Mouse (Mus musculus): ENCODE measurements around the gene Bpifb9a. TPM values are rescaled to one million over a fixed set of nuclear protein-coding genes. Genes with fewer than 3 reads are reported as not detected.
"Not testable (repeated sequence)": the region's sequence is repeated elsewhere in the genome, so short reads cannot be mapped to it uniquely, and the experiment has no call there.

Bpifb9a gene
- polyA plus RNA-seq, 1 experiment from 2014 or later = not detected

- WGBS = 89% methylated on average over 10 of the region's 10 CpGs
- no peaks in the 10 kb centered on the region for H3K27me3 ChIP-seq
- no peak for ATAC-seq (ENCODE audit: low FRiP score, low read depth)
These were observed 14.2 kb upstream of the Bpifb9a start for GRCm38 (mm10) chr2:154243356-154244036.

GRCm38 (mm10) chr2:154245322-154245721 is 12.3 kb upstream of the Bpifb9a start:
- ATAC-seq (ENCODE audit: low FRiP score, low read depth) = no peak
- 90% methylated on average over 5 of the region's 5 CpGs for WGBS
- no peaks in the 10 kb centered on the region for H3K27me3 ChIP-seq

More at GRCm38 (mm10) chr2:154243356-154244036, 14.2 kb upstream of the Bpifb9a start:
- H3K4me2 ChIP-seq (replicated peaks) = no peak overlapping the region
- no peaks in the 10 kb centered on the region for H3K4me1 ChIP-seq
- H3K36me3 ChIP-seq = no peaks in the 10 kb centered on the region
- H3K4me3 ChIP-seq = no peak overlapping the region
- no peak overlapping the region for H3K27ac ChIP-seq (replicated peaks)
- no peak overlapping the region for H3K9ac ChIP-seq (replicated peaks)
- no peaks in the 10 kb centered on the region for H3K9me3 ChIP-seq

GRCm38 (mm10) chr2:154255254-154255653 is 2.4 kb upstream of the Bpifb9a start:
- WGBS = 90% methylated on average over 2 of the region's 4 CpGs
- not testable (repeated sequence) for H3K9me3 ChIP-seq; ATAC-seq (ENCODE audit: low FRiP score, low read depth); H3K4me1 ChIP-seq; H3K27ac ChIP-seq (replicated peaks); H3K27me3 ChIP-seq; H3K4me3 ChIP-seq; H3K9ac ChIP-seq (replicated peaks); H3K4me2 ChIP-seq (replicated peaks); H3K36me3 ChIP-seq

More at GRCm38 (mm10) chr2:154245322-154245721, 12.3 kb upstream of the Bpifb9a start:
- Histone ChIP-seq H3K36me3 (no peaks in the 10 kb centered on the region), H3K4me1 (no peaks in the 10 kb centered on the region), H3K9ac (replicated peaks) (no peak overlapping the region), H3K4me3 (no peak overlapping the region), H3K27ac (replicated peaks) (no peak overlapping the region), H3K4me2 (replicated peaks) (no peak overlapping the region), H3K9me3 (no peaks in the 10 kb centered on the region)

- H3K4me1 ChIP-seq = no peaks in the 10 kb centered on the region
- ATAC-seq (ENCODE audit: low FRiP score, low read depth) = no peak
- H3K4me3 ChIP-seq = no peak overlapping the region
- H3K9ac ChIP-seq (replicated peaks) = no peak overlapping the region
- WGBS = 80% methylated on average over 4 of the region's 4 CpGs
- H3K27ac ChIP-seq (replicated peaks) = no peak overlapping the region
- H3K36me3 ChIP-seq = no peaks in the 10 kb centered on the region
- no peak overlapping the region for H3K4me2 ChIP-seq (replicated peaks)
- no peaks in the 10 kb centered on the region for H3K9me3 ChIP-seq
- no peaks in the 10 kb centered on the region for H3K27me3 ChIP-seq
These were observed 1.9 kb upstream of the Bpifb9a start for GRCm38 (mm10) chr2:154255770-154256169.

DNA sequence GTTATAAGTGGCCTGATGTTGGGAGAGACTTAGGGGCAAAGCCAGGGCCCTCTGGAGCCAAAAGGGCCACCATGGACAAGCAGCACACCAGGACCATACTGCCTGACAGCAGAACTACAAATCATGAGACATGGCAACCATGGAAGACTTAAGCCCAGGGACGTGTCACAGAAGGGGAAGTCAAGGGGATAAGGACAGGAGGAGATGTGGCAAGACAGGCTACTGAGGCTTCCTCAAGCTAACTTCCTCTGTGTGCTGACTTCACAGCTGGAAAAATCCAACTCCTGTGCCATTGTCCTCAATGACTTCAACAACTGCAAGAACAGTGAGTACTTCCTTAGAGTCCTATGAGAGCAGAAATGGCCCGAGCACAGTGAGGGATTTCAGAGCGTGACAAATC is 6.7 kb downstream of the Bpifb9a start:
- not testable (repeated sequence) for H3K9me3 ChIP-seq; ATAC-seq (ENCODE audit: low FRiP score, low read depth); H3K4me2 ChIP-seq (replicated peaks); H3K27me3 ChIP-seq; H3K4me1 ChIP-seq; H3K27ac ChIP-seq (replicated peaks); H3K4me3 ChIP-seq; H3K36me3 ChIP-seq; H3K9ac ChIP-seq (replicated peaks)
- WGBS = 79% methylated on average over 3 of the region's 3 CpGs

- not testable (repeated sequence) for H3K9me3 ChIP-seq; H3K4me3 ChIP-seq; H3K4me2 ChIP-seq (replicated peaks); H3K9ac ChIP-seq (replicated peaks); ATAC-seq (ENCODE audit: low FRiP score, low read depth); H3K27ac ChIP-seq (replicated peaks); H3K4me1 ChIP-seq; H3K27me3 ChIP-seq; H3K36me3 ChIP-seq
- WGBS = 86% methylated on average over 3 of the region's 3 CpGs
These were observed 34.2 kb downstream of the Bpifb9a start for GRCm38 (mm10) chr2:154291866-154292265.

GRCm38 (mm10) chr2:154292833-154293232 is 35.2 kb downstream of the Bpifb9a start:
- H3K4me1 ChIP-seq = no peaks in the 10 kb centered on the region

DNA sequence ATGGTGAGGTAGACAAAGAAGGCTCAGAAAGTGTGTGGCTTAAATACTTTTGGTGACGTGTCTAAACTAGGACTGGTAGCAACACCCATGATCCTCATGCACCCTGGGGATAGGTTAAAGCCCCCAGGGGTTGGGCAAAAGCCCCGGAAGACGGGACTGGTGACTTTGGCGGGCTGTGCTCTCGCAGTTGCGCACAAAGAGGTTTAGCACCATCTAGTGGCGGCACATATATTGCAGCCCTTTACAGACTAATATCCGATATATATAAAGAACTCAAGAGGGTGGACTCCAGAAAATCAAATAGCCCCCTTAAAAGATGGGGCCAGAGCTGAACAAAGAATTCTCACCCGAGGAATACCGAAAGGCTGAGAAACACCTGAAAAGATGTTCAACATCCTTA is 37.1 kb downstream of the Bpifb9a start:
- not testable (repeated sequence) for H3K27ac ChIP-seq (replicated peaks); H3K9ac ChIP-seq (replicated peaks); H3K36me3 ChIP-seq; H3K4me1 ChIP-seq; H3K27me3 ChIP-seq; ATAC-seq (ENCODE audit: low FRiP score, low read depth); H3K4me3 ChIP-seq; H3K9me3 ChIP-seq
- H3K4me2 ChIP-seq (replicated peaks) = 0 out of 2 replicates have a peak overlapping the region, but pooled peaks have one; percentile 15
- WGBS = 2% methylated on average over 10 of the region's 10 CpGs

More at GRCm38 (mm10) chr2:154292833-154293232, 35.2 kb downstream of the Bpifb9a start:
- Histone ChIP-seq H3K27me3 (no peaks in the 10 kb centered on the region), H3K4me2 (replicated peaks) (no peak overlapping the region), H3K4me3 (no peak overlapping the region), H3K27ac (replicated peaks) (no peak overlapping the region), H3K9ac (replicated peaks) (no peak overlapping the region), H3K9me3 (no peaks in the 10 kb centered on the region), H3K36me3 (no peaks in the 10 kb centered on the region)
- ATAC-seq (ENCODE audit: low FRiP score, low read depth) = no peak
- WGBS = 67% methylated on average over 1 of the region's 1 CpGs

GRCm38 (mm10) chr2:154300496-154300895 is 42.8 kb downstream of the Bpifb9a start:
- no peak; the same call in 1 of the 2 replicates for ATAC-seq (ENCODE audit: low FRiP score, low read depth)
- no peaks in the 10 kb centered on the region for H3K4me1 ChIP-seq
- H3K4me3 ChIP-seq = no peak overlapping the region
- H3K9ac ChIP-seq (replicated peaks) = no peak overlapping the region
- no peaks in the 10 kb centered on the region for H3K9me3 ChIP-seq
- no peaks in the 10 kb centered on the region for H3K36me3 ChIP-seq
- 14% methylated on average over 1 of the region's 1 CpGs for WGBS
- no peak overlapping the region for H3K27ac ChIP-seq (replicated peaks)
- no peak overlapping the region for H3K4me2 ChIP-seq (replicated peaks)
- no peaks in the 10 kb centered on the region for H3K27me3 ChIP-seq

- H3K9me3 ChIP-seq = no peaks in the 10 kb centered on the region
- no peak overlapping the region for H3K27ac ChIP-seq (replicated peaks)
- no peak for ATAC-seq (ENCODE audit: low FRiP score, low read depth)
- no peak overlapping the region for H3K4me2 ChIP-seq (replicated peaks)
- no peak overlapping the region for H3K9ac ChIP-seq (replicated peaks)
- no peaks in the 10 kb centered on the region for H3K4me1 ChIP-seq
- no peaks in the 10 kb centered on the region for H3K27me3 ChIP-seq
- no peaks in the 10 kb centered on the region for H3K36me3 ChIP-seq
- H3K4me3 ChIP-seq = no peak overlapping the region
- WGBS = 86% methylated on average over 3 of the region's 3 CpGs
These were observed 44.1 kb downstream of the Bpifb9a start for GRCm38 (mm10) chr2:154301763-154302162.

- H3K36me3 ChIP-seq; H3K4me2 ChIP-seq (replicated peaks); H3K9ac ChIP-seq (replicated peaks); H3K9me3 ChIP-seq; H3K27ac ChIP-seq (replicated peaks); H3K4me3 ChIP-seq; H3K27me3 ChIP-seq; H3K4me1 ChIP-seq; ATAC-seq (ENCODE audit: low FRiP score, low read depth): not testable (repeated sequence)
- WGBS = 63% methylated on average over 1 of the region's 3 CpGs
These were observed 47.0 kb downstream of the Bpifb9a start for GRCm38 (mm10) chr2:154304604-154305003.

- WGBS = 86% methylated on average over 4 of the region's 4 CpGs
- H3K9ac ChIP-seq (replicated peaks); H3K27ac ChIP-seq (replicated peaks); H3K27me3 ChIP-seq; H3K36me3 ChIP-seq; H3K9me3 ChIP-seq; H3K4me1 ChIP-seq; ATAC-seq (ENCODE audit: low FRiP score, low read depth); H3K4me2 ChIP-seq (replicated peaks); H3K4me3 ChIP-seq: not testable (repeated sequence)
These were observed 49.3 kb downstream of the Bpifb9a start, which contains the start of gene Bpifb9b for GRCm38 (mm10) chr2:154306927-154307326. TSS of gene Bpifb9b (plus strand) at chr2:154307227.

DNA sequence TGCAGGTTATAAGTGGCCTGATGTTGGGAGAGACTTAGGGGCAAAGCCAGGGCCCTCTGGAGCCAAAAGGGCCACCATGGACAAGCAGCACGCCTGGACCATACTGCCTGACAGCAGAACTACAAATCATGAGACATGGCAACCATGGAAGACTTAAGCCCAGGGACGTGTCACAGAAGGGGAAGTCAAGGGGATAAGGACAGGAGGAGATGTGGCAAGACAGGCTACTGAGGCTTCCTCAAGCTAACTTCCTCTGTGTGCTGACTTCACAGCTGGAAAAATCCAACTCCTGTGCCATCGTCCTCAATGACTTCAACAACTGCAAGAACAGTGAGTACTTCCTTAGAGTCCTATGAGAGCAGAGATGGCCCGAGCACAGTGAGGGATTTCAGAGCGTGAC is 56.1 kb downstream of the Bpifb9a start:
- WGBS = 82% methylated on average over 5 of the region's 5 CpGs
- H3K9me3 ChIP-seq; ATAC-seq (ENCODE audit: low FRiP score, low read depth); H3K4me3 ChIP-seq; H3K4me1 ChIP-seq; H3K4me2 ChIP-seq (replicated peaks); H3K27me3 ChIP-seq; H3K27ac ChIP-seq (replicated peaks); H3K9ac ChIP-seq (replicated peaks); H3K36me3 ChIP-seq: not testable (repeated sequence)
